Mouse (Mus musculus) E14TG2a.4 (cell line): ENCODE data around the gene Rad51c.

Experiments used
- CTCF ChIP-seq: conservative IDR thresholded peaks from 2 replicates; pipeline ENCODE4 v1.5.1; 2014; ENCODE audit warnings: low read length
- NANOG ChIP-seq: IDR thresholded peaks from 2 replicates; pipeline ENCODE4 v1.6.1; 2014; ENCODE audit warnings: borderline replicate concordance, low read length, mixed read lengths
- POU5F1 ChIP-seq: IDR thresholded peaks from 2 replicates; pipeline ENCODE4 v1.6.1; 2014; ENCODE audit warnings: low read length, borderline replicate concordance

DNA sequence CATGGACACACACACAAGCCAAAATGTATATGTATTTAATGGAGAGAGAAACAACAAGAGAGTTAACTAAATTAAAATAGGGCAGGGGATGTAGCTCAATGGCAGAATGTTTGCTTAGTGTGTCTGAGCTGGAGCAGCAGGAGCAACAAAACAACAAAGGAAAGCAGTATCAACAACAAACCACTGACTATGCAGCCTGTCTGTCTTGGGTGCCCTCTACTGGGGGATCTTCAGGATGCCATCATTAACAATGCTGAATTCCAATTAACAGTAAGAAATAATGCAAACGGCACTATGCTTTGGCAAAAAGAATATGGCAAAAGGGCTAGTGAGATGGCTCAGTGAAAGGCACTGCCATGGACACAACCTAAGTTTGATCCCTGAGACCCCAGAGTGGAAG is 10.9 kb downstream of the Rad51c start:
- TF ChIP-seq CTCF (peak; percentile 64), NANOG (no peak), POU5F1 (no peak)
